Mouse (Mus musculus): ENCODE data around the gene Adra1d.

Adra1d gene

DNA sequence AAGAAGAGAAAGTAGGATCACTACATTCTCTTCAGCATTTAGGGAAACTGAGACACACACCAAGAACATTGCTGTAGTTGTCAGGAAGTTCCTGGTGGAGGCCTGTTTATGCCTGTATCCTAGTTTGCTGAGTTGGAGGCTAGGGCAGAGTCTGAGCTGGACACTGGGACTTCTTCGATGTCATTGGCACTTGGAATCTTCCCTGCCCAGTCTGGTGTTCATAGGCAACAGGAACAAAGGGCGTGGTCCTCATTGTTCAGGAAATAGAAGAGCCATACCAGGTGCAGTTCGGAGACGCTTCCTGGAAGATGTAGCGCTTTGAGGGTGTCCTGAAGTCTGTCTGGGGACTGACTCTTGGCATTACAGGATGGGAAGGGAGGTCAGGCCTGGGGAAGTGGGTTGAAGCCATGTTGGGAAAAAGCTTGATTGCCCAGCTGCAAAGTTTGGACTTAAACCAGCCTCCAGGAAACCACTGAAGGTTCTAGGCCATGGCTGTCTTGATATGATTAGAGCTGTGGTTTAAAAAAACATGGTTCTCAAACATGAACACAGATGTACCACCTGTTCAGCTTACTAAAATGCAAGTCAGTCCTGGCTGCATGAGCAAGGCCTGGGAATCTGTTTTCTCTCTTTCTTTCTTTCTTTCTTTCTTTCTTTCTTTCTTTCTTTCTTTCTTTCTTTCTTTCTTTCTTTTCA lies 65.8 kb downstream of the Adra1d start:
- no peak for DNase-seq (ENCODE audit: low spot score)
